Mouse (Mus musculus): Measurements from ENCODE around the gene Chka. TPM values are rescaled to one million over a fixed set of nuclear protein-coding genes. Genes with fewer than 3 reads are reported as not detected.

The Chka gene
- polyA plus RNA-seq, 1 experiment, result 35.5 TPM

- TF ChIP-seq POLR2A (IDR thresholded peaks at IDR 0.05; ENCODE audit: insufficient read length, low read depth) (no peak), TCF3 (IDR thresholded peaks at IDR 0.05; ENCODE audit: insufficient read length, low read depth) (no peak), MAX (IDR thresholded peaks at IDR 0.05; ENCODE audit: low read depth) (no peak), TCF12 (IDR thresholded peaks at IDR 0.05; ENCODE audit: insufficient read depth, poor library complexity, severe bottlenecking) (no peak), CEBPB (IDR thresholded peaks at IDR 0.05; ENCODE audit: insufficient read depth, poor library complexity, severe bottlenecking) (no peak), USF1 (IDR thresholded peaks at IDR 0.05; ENCODE audit: low read depth) (no peak), REST (IDR thresholded peaks at IDR 0.05; ENCODE audit: insufficient read depth, insufficient read length) (no peak), POLR2AphosphoS2 (IDR thresholded peaks at IDR 0.05; ENCODE audit: insufficient read length, low read depth) (no peak), E2F4 (IDR thresholded peaks at IDR 0.05; ENCODE audit: insufficient read depth) (no peak), SRF (IDR thresholded peaks at IDR 0.05; ENCODE audit: control insufficient read depth, insufficient read length, low read depth) (no peak), MYOG (IDR thresholded peaks at IDR 0.05; ENCODE audit: control insufficient read depth in 1 of 3, insufficient read depth in 1 of 3, insufficient read length in 2 of 3, low read depth in 2 of 3) (no peak), MYOD1 (IDR thresholded peaks at IDR 0.05; ENCODE audit: control insufficient read depth in 1 of 3, insufficient read length in 2 of 3, low read depth in 2 of 3) (no peak)
- Histone ChIP-seq H3K36me3 (ENCODE audit: control insufficient read depth, insufficient read depth) (no peaks in the 10 kb centered on the region), H3ac (ENCODE audit: control insufficient read depth, insufficient read length) (no peak overlapping the region), H3K27me3 (ENCODE audit: control insufficient read depth, insufficient read depth, insufficient read length) (no peaks in the 10 kb centered on the region), H3K4me2 (ENCODE audit: low read depth) (peak overlapping the region; percentile 56), H3K4me3 (peak overlapping the region; percentile 15), H3K79me2 (ENCODE audit: control insufficient read depth, insufficient read depth) (no peaks in the 10 kb centered on the region)
Measured at GRCm38 (mm10) chr19:3928779-3929178, 77.2 kb downstream of the Chka start.

GRCm38 (mm10) chr19:3929211-3929941 lies 77.8 kb downstream of the Chka start, which contains the start of gene Aldh3b1:
Gene Aldh3b1 (minus strand): TSS chr19:3929808.
- H3K4me3 ChIP-seq, result peak within 1 kb of the TSS; percentile 15
- no peak within 1 kb of the TSS for H3ac ChIP-seq (ENCODE audit: control insufficient read depth, insufficient read length)
- no peaks in the 10 kb centered on the region for H3K36me3 ChIP-seq (ENCODE audit: control insufficient read depth, insufficient read depth)
- H3K27me3 ChIP-seq (ENCODE audit: control insufficient read depth, insufficient read depth, insufficient read length), result no peaks in the 10 kb centered on the region
- TF ChIP-seq MYOG (IDR thresholded peaks at IDR 0.05; ENCODE audit: control insufficient read depth in 1 of 3, insufficient read depth in 1 of 3, insufficient read length in 2 of 3, low read depth in 2 of 3) (peak in 1 of 3 experiments; percentile 51), POLR2AphosphoS2 (IDR thresholded peaks at IDR 0.05; ENCODE audit: insufficient read length, low read depth) (peak; percentile 29), E2F4 (IDR thresholded peaks at IDR 0.05; ENCODE audit: insufficient read depth) (no peak), MYOD1 (IDR thresholded peaks at IDR 0.05; ENCODE audit: control insufficient read depth in 1 of 3, insufficient read length in 2 of 3, low read depth in 2 of 3) (peak in 1 of 3 experiments; percentile 23)
- peak within 1 kb of the TSS; percentile 56 for H3K4me2 ChIP-seq (ENCODE audit: low read depth)
- no peaks in the 10 kb centered on the region for H3K79me2 ChIP-seq (ENCODE audit: control insufficient read depth, insufficient read depth)

- Histone ChIP-seq H3K79me2 (ENCODE audit: control insufficient read depth, insufficient read depth) (no peaks in the 10 kb centered on the region), H3K27me3 (ENCODE audit: control insufficient read depth, insufficient read depth, insufficient read length) (no peaks in the 10 kb centered on the region), H3K4me2 (ENCODE audit: low read depth) (peak overlapping the region; percentile 56), H3K36me3 (ENCODE audit: control insufficient read depth, insufficient read depth) (no peaks in the 10 kb centered on the region), H3ac (ENCODE audit: control insufficient read depth, insufficient read length) (no peak overlapping the region), H3K4me3 (no peak overlapping the region)
- TF ChIP-seq MYOD1 (IDR thresholded peaks at IDR 0.05; ENCODE audit: control insufficient read depth in 1 of 3, insufficient read length in 2 of 3, low read depth in 2 of 3) (peak in 2 of 3 experiments; percentile 55 to 75), REST (IDR thresholded peaks at IDR 0.05; ENCODE audit: insufficient read depth, insufficient read length) (no peak), MYOG (IDR thresholded peaks at IDR 0.05; ENCODE audit: control insufficient read depth in 1 of 3, insufficient read depth in 1 of 3, insufficient read length in 2 of 3, low read depth in 2 of 3) (peak in 1 of 3 experiments; percentile 58), USF1 (IDR thresholded peaks at IDR 0.05; ENCODE audit: low read depth) (no peak)
Measured at GRCm38 (mm10) chr19:3930262-3931057, 78.9 kb downstream of the Chka start.

- Histone ChIP-seq H3K27me3 (ENCODE audit: control insufficient read depth, insufficient read depth, insufficient read length) (no peaks in the 10 kb centered on the region), H3K4me3 (no peak overlapping the region), H3K4me2 (ENCODE audit: low read depth) (no peak overlapping the region), H3K79me2 (ENCODE audit: control insufficient read depth, insufficient read depth) (no peaks in the 10 kb centered on the region), H3ac (ENCODE audit: control insufficient read depth, insufficient read length) (no peak overlapping the region), H3K36me3 (ENCODE audit: control insufficient read depth, insufficient read depth) (no peaks in the 10 kb centered on the region)
- no peak for TF ChIP-seq CEBPB (IDR thresholded peaks at IDR 0.05; ENCODE audit: insufficient read depth, poor library complexity, severe bottlenecking)
- no peak for TF ChIP-seq MAX (IDR thresholded peaks at IDR 0.05; ENCODE audit: low read depth)
- no peak for TF ChIP-seq E2F4 (IDR thresholded peaks at IDR 0.05; ENCODE audit: insufficient read depth)
- no peak for TF ChIP-seq USF1 (IDR thresholded peaks at IDR 0.05; ENCODE audit: low read depth)
- no peak for TF ChIP-seq MYOD1 (IDR thresholded peaks at IDR 0.05; ENCODE audit: control insufficient read depth in 1 of 3, insufficient read length in 2 of 3, low read depth in 2 of 3)
- no peak for TF ChIP-seq REST (IDR thresholded peaks at IDR 0.05; ENCODE audit: insufficient read depth, insufficient read length)
- TF ChIP-seq POLR2AphosphoS2 (IDR thresholded peaks at IDR 0.05; ENCODE audit: insufficient read length, low read depth), result no peak
- no peak for TF ChIP-seq SRF (IDR thresholded peaks at IDR 0.05; ENCODE audit: control insufficient read depth, insufficient read length, low read depth)
- TF ChIP-seq MYOG (IDR thresholded peaks at IDR 0.05; ENCODE audit: control insufficient read depth in 1 of 3, insufficient read depth in 1 of 3, insufficient read length in 2 of 3, low read depth in 2 of 3), result no peak
- TF ChIP-seq TCF3 (IDR thresholded peaks at IDR 0.05; ENCODE audit: insufficient read length, low read depth), result no peak
- no peak for TF ChIP-seq POLR2A (IDR thresholded peaks at IDR 0.05; ENCODE audit: insufficient read length, low read depth)
- TF ChIP-seq TCF12 (IDR thresholded peaks at IDR 0.05; ENCODE audit: insufficient read depth, poor library complexity, severe bottlenecking), result no peak
Measured at GRCm38 (mm10) chr19:3931716-3932115, 80.1 kb downstream of the Chka start.
